Mouse (Mus musculus): ENCODE data around the gene Ppme1. TPM values are rescaled to one million over a fixed set of nuclear protein-coding genes. Genes with fewer than 3 reads are reported as not detected.

Ppme1 gene
- total RNA-seq, 2 experiments from 2014 or later, result 141 to 145 TPM

GRCm38 (mm10) chr7:100283298-100283697, 88.8 kb downstream of the Ppme1 start:
- DNase-seq (ENCODE audit: extremely low spot score in 1 of 2, low spot score in 1 of 2), result no peak

- no peak for DNase-seq (ENCODE audit: extremely low spot score in 1 of 2, low spot score in 1 of 2)
Observed at GRCm38 (mm10) chr7:100281596-100281995, 90.5 kb downstream of the Ppme1 start.

GRCm38 (mm10) chr7:100279803-100280202, 92.3 kb downstream of the Ppme1 start:
- peak in 1 of 2 experiments; percentile 49 for DNase-seq (ENCODE audit: extremely low spot score in 1 of 2, low spot score in 1 of 2)

Other genes with a start within 250 kb of the Ppme1 start
- 1 to 10 TPM; 5.1 to 7.4 TPM for gene Lipt2, start 213.0 kb downstream of the Ppme1 start, total RNA-seq (2021)
- gene Kcne3, start 195.8 kb downstream of the Ppme1 start, total RNA-seq (2021), result under 1 TPM; 0.59 TPM
- gene Pgm2l1, start 144.9 kb downstream of the Ppme1 start, total RNA-seq (2021), result 100 to 1,000 TPM; 267 to 298 TPM
- 1 to 10 TPM; 5.4 to 6.0 TPM for gene P4ha3, start 86.8 kb downstream of the Ppme1 start, total RNA-seq (2021)
- 10 to 100 TPM; 21.4 to 23.2 TPM for gene C2cd3, start 74 bp downstream of the Ppme1 start, total RNA-seq (2021)
- 1 to 10 TPM; 2.0 to 2.5 TPM for gene Ucp3, start 100.7 kb upstream of the Ppme1 start, total RNA-seq (2021)
- gene Ucp2, start 121.0 kb upstream of the Ppme1 start, total RNA-seq (2021), result 10 to 100 TPM; 67.2 to 72.0 TPM
- gene Dnajb13, start 142.7 kb upstream of the Ppme1 start, total RNA-seq (2021), result under 1 TPM; 0.35 to 0.81 TPM
- gene Coa4, start 164.8 kb upstream of the Ppme1 start, total RNA-seq (2021), result 10 to 100 TPM in 1 of 2 experiments, 1 to 10 TPM in 1; 9.2 to 10.0 TPM
- 100 to 1,000 TPM; 373 to 387 TPM for gene Rab6a, start 235.1 kb upstream of the Ppme1 start, total RNA-seq (2021)
- gene Mrpl48, start 236.0 kb upstream of the Ppme1 start, total RNA-seq (2021), result 10 to 100 TPM; 63.9 to 67.7 TPM

Data from layer of hippocampus, postnatal 25 days (tissue).